Mouse (Mus musculus) brain, embryonic 14.5 days (tissue): ENCODE data around the gene Nacc2.

Experiments used
- CTCF ChIP-seq: fragments of 200-500 bp; IDR thresholded peaks from 2 replicates; pipeline ENCODE4 v1.5.1; 2012; ENCODE audit warnings: inconsistent platforms, mild to moderate bottlenecking, moderate library complexity, borderline replicate concordance; ENCODE audit not compliant: insufficient read depth, insufficient read length; ENCODE audit errors: extremely low read depth
- POLR2A ChIP-seq: fragments of 200-500 bp; IDR thresholded peaks from 2 replicates; pipeline ENCODE4 v1.6.1; 2012; ENCODE audit warnings: mild to moderate bottlenecking, inconsistent platforms, borderline replicate concordance; ENCODE audit not compliant: poor library complexity, insufficient read depth, insufficient read length, severe bottlenecking; ENCODE audit errors: extremely low read depth

DNA sequence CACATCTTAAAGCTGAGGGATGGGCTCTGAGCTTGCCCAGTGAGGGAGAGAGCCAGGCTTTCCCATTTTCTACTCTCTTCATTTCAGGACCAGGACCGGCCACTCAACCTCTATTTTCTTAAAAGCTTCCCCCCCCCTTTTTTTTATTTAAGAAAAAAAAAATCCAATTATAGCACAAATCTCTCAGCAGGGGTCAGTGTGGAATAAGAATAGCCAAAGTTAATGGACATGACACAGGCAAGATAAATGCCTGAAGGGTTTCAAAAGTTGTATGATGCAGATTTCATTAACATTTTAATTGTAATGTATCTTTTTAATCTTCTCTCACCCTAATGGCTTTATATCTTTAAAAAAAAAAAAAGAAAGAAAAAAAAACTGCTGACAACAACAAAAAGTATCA is 5.4 kb downstream of the Nacc2 start:
- no peak for TF ChIP-seq CTCF
- TF ChIP-seq POLR2A: no peak
